Mouse (Mus musculus) kidney, embryonic 16.5 days (tissue): ENCODE measurements around the gene Acp5. TPM values are rescaled to one million over a fixed set of nuclear protein-coding genes. Genes with fewer than 3 reads are reported as not detected.

Source experiments
- ATAC-seq: fragments of 200-750 bp; cut with Nextera tagmentation; 2 replicates; pipeline ENCODE4 v1.8.0; 2017; ENCODE audit warnings: moderate TSS enrichment; ENCODE audit not compliant: low FRiP score, low TSS enrichment
- H3K27ac ChIP-seq: fragments of 300-500 bp; sonication (generic); 2 replicates; pipeline ENCODE4 v1.5.1; 2014; ENCODE audit warnings: low read length
- H3K27me3 ChIP-seq: fragments of 300-500 bp; sonication (generic); 2 replicates; pipeline ENCODE4 v1.6.1; 2014; ENCODE audit warnings: low read length, control low read depth, mixed read lengths; ENCODE audit not compliant: insufficient read depth
- H3K36me3 ChIP-seq: fragments of 300-500 bp; sonication (generic); 2 replicates; pipeline ENCODE4 v1.6.1; 2014; ENCODE audit warnings: low read length, control low read depth, mixed read lengths; ENCODE audit not compliant: insufficient read depth
- H3K4me1 ChIP-seq: fragments of 300-500 bp; sonication (generic); 2 replicates; pipeline ENCODE4 v1.6.1; 2014; ENCODE audit warnings: low read length, control low read depth, mixed read lengths; ENCODE audit not compliant: insufficient read depth
- H3K4me2 ChIP-seq: fragments of 300-500 bp; sonication (generic); replicated peaks from 2 replicates; pipeline ENCODE4 v1.6.1; 2014; ENCODE audit warnings: low read depth, low read length
- H3K4me3 ChIP-seq: fragments of 300-500 bp; sonication (generic); 2 replicates; pipeline ENCODE4 v1.5.1; 2014; ENCODE audit warnings: mild to moderate bottlenecking, low read length
- H3K9ac ChIP-seq: fragments of 300-500 bp; sonication (generic); replicated peaks from 2 replicates; pipeline ENCODE4 v1.6.1; 2014; ENCODE audit warnings: low read length
- H3K9me3 ChIP-seq: fragments of 300-500 bp; sonication (generic); 2 replicates; pipeline ENCODE4 v1.6.1; 2016; ENCODE audit warnings: low read length, control low read depth
- WGBS: fragments of 180-500 bp; shearing (Covaris S2); extraction: QIAGEN DNeasy Blood & Tissue Kit; methylation state at CpG from one replicate; pipeline ENCODE4 v1.1.7; 2014; 5-methylcytosine and 5-hydroxymethylcytosine counted together
- polyA plus RNA-seq: library from polyadenylated mRNA; unstranded; fragments of >200 nt; fragmentation: Nextera tagmentation; extraction: Ambion mirVana; gene quantifications from 2 replicates; pipeline ENCODE4 v1.2.1, GENCODE M21; 2015

The Acp5 gene
- polyA plus RNA-seq, 1 experiment from 2014 or later: 6.7 TPM

DNA sequence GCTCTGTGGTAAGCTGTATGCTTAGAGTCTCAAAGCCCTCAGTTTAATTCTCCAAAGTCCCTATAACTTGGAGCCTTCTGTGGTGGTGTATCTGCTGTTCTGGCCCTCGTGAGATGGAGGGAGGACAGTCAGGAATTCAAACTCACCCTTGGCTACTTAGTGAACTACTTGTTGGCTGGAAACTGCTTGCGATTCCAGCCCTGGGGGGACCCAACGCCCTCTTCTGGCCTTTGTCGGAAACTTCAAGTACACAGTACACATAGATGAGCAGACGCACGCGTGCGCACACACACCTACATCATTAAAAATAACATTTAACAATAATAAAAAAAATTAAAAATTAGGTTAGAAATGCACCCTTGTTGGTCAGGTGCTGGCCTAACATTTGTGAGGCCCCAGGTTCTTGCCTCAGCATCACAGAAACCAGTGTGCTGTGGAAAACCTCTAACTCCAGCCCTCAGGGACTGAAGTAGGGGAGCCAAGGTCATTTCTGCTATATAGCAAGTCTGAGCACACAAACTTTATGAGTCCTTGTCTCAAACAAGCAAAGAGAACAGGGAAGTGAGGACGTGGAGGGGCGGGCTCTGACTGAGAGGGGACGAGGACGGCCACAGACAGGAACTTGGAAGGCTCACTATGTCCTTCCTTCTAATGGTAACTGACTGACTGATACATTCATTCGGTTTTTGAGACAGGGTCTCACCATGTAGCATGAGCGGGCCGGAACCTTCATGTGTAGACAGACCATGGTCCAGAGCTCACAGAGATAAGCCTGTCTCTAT is 10.1 kb downstream of the Acp5 start:
- WGBS: 86% methylated on average over 15 of the region's 15 CpGs

DNA sequence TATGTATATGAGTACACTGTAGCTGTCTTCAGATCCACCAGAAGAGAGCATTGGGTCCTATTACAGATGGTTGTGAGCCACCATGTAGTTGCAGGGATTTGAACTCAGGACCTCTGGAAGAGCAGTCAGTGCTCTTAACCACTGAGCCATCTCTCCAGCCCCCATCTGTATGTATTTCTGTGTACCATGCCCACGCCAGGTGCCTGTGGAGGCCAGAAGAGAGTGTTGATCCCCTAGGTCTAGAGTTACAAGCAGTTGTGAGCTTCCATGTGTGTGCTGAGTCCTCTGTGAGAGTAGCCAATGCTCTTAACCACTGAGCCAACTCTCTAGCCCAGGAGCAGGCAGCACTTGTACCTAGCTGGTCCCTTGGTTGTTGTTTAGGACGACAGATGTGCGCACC is 11.3 kb downstream of the Acp5 start:
- Histone ChIP-seq H3K9me3 (no peaks in the 10 kb centered on the region), H3K4me1 (no peaks in the 10 kb centered on the region), H3K27me3 (no peaks in the 10 kb centered on the region), H3K36me3 (no peaks in the 10 kb centered on the region), H3K4me3 (no peak overlapping the region), H3K9ac (no peak overlapping the region), H3K4me2 (no peak overlapping the region), H3K27ac (no peak overlapping the region)
- ATAC-seq: no peak
- 90% methylated on average over 3 of the region's 3 CpGs for WGBS

More for the DNA sequence above, 10.1 kb downstream of the Acp5 start:
- Histone ChIP-seq H3K4me3 (no peak overlapping the region), H3K27ac (no peak overlapping the region), H3K4me2 (no peak overlapping the region), H3K4me1 (no peaks in the 10 kb centered on the region), H3K9me3 (no peaks in the 10 kb centered on the region), H3K9ac (no peak overlapping the region), H3K36me3 (no peaks in the 10 kb centered on the region), H3K27me3 (peaks cover 3% of the 10 kb centered on the region)
- no peak for ATAC-seq

DNA sequence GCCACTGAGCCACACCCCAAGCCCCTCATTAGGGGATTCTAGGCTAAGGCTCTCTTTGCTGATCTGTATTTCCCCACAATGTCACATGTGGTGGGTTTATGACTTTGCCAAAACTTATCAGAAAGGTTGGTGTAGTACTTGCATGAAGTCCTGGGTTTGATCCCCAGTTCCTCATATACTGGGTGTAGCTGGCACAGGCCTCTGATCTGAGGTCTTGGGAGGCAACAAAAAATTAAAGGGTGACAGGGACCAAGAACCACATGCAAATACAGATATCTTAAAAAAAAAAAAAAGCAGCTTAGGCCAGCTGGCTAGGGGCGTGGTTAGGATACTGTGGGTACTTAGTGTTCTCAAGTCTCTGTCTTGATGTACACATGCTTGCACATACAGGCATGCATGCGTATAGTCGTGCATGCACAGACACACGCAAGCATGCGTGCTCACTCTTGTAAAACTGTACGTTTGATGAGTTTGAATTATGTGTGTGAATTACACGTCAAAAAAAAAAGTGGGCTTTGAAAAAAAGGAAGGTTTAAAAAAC is 12.4 kb downstream of the Acp5 start:
- Histone ChIP-seq H3K9ac (no peak overlapping the region), H3K4me1 (no peaks in the 10 kb centered on the region), H3K4me2 (no peak overlapping the region), H3K9me3 (no peaks in the 10 kb centered on the region), H3K36me3 (no peaks in the 10 kb centered on the region), H3K4me3 (no peak overlapping the region), H3K27ac (no peak overlapping the region), H3K27me3 (no peaks in the 10 kb centered on the region)
- WGBS: 84% methylated on average over 7 of the region's 7 CpGs
- ATAC-seq: no peak

GRCm38 (mm10) chr9:22122005-22122404 is 13.5 kb downstream of the Acp5 start:
- H3K27me3 ChIP-seq: no peaks in the 10 kb centered on the region
- WGBS: 79% methylated on average over 3 of the region's 3 CpGs
- H3K36me3 ChIP-seq: no peaks in the 10 kb centered on the region
- 0 out of 2 replicates have a peak, but pooled peaks cover 5% of the 10 kb centered on the region for H3K4me1 ChIP-seq
- H3K4me2 ChIP-seq: no peak overlapping the region
- no peak overlapping the region for H3K4me3 ChIP-seq
- H3K27ac ChIP-seq: no peak overlapping the region
- H3K9me3 ChIP-seq: no peaks in the 10 kb centered on the region
- no peak for ATAC-seq
- H3K9ac ChIP-seq: no peak overlapping the region

DNA sequence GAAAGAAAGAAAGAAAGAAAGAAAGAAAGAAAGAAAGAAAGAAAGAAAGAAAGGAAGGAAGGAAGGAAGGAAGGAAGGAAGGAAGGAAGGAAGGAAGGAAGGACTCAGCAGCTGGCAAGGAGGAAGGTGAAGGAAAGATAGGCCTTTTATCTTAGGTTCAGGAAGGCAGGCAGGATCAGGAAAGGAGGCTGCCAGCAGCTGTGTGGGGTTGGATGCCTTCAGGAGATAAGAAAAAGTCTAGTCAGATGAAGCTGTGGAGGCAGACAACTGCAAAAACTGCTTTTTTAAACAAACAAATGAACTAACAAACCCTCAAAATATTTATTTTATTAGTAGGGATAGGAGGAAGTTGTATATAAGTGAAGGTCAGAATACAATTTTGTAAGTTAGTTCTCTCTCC is 14.0 kb downstream of the Acp5 start:
- Histone ChIP-seq H3K36me3 (no peaks in the 10 kb centered on the region), H3K9ac (no peak overlapping the region), H3K4me3 (no peak overlapping the region), H3K27ac (no peak overlapping the region), H3K4me1 (0 out of 2 replicates have a peak, but pooled peaks cover 5% of the 10 kb centered on the region), H3K4me2 (no peak overlapping the region), H3K9me3 (no peaks in the 10 kb centered on the region), H3K27me3 (no peaks in the 10 kb centered on the region)
- ATAC-seq: no peak

GRCm38 (mm10) chr9:22119543-22119942 is 16.0 kb downstream of the Acp5 start:
- WGBS: 88% methylated on average over 4 of the region's 4 CpGs
- no peak overlapping the region for H3K4me3 ChIP-seq
- H3K4me1 ChIP-seq: peaks cover 14% of the 10 kb centered on the region

DNA sequence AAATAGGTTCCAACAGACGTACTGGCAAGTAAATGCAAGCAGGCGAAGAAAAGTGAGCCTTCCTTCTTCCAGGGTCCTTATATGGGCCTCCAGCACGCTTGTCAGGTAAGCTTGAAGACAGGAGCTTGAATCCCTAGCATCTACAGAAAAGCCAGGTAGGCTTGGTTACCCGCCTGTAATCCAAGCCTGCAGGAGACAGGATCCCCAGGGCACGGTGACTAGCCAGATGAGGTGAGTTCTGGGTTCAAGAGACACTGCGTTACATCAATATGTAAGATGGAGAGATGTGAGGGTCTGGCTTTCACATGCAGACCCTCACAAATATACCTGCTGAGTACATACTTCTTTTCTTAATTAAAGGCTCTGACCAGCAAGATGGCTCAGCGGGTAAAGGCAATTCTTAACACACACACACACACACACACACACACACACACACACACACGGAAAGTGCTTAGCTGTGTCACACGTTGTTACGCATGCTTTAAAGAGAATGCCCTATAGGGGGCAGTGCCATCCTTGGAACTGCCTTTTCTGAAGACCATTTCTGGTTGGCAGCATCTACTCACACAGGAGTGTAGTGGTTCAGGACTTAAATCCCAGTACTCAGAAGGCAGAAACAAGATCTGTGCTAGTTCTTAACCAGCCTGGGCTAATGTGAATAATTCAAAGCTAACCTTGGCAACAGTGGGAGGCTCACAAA is 17.6 kb downstream of the Acp5 start:
- no peak for ATAC-seq
- Histone ChIP-seq H3K4me2 (peak overlapping the region; percentile 83), H3K4me3 (peak overlapping the region; percentile 89), H3K4me1 (peaks cover 14% of the 10 kb centered on the region), H3K9ac (peak overlapping the region; percentile 87; the same call in 1 of the 2 replicates), H3K27me3 (no peaks in the 10 kb centered on the region), H3K27ac (no peak overlapping the region), H3K36me3 (peaks cover 12% of the 10 kb centered on the region), H3K9me3 (no peaks in the 10 kb centered on the region)
- 45% methylated on average over 10 of the region's 10 CpGs for WGBS

More at GRCm38 (mm10) chr9:22119543-22119942, 16.0 kb downstream of the Acp5 start:
- Histone ChIP-seq H3K9ac (no peak overlapping the region), H3K27ac (no peak overlapping the region), H3K27me3 (no peaks in the 10 kb centered on the region), H3K4me2 (no peak overlapping the region), H3K9me3 (no peaks in the 10 kb centered on the region), H3K36me3 (no peaks in the 10 kb centered on the region)
- no peak for ATAC-seq

GRCm38 (mm10) chr9:22116740-22117426 is 18.6 kb downstream of the Acp5 start, which contains the start of gene Elof1:
Gene Elof1, minus strand, starts transcription at chr9:22117172.
- WGBS: 0% methylated on average over 52 of the region's 52 CpGs
- H3K9ac ChIP-seq: peak within 1 kb of the TSS; percentile 87
- no peaks in the 10 kb centered on the region for H3K27me3 ChIP-seq
- H3K4me2 ChIP-seq: peak within 1 kb of the TSS; percentile 83
- peak within 1 kb of the TSS; percentile 89 for H3K4me3 ChIP-seq
- peaks cover 14% of the 10 kb centered on the region for H3K4me1 ChIP-seq
- no peaks in the 10 kb centered on the region for H3K9me3 ChIP-seq
- peak; percentile 96 for ATAC-seq
- H3K36me3 ChIP-seq: peaks cover 21% of the 10 kb centered on the region
- peak within 1 kb of the TSS; percentile 43; the same call in 1 of the 2 replicates for H3K27ac ChIP-seq

DNA sequence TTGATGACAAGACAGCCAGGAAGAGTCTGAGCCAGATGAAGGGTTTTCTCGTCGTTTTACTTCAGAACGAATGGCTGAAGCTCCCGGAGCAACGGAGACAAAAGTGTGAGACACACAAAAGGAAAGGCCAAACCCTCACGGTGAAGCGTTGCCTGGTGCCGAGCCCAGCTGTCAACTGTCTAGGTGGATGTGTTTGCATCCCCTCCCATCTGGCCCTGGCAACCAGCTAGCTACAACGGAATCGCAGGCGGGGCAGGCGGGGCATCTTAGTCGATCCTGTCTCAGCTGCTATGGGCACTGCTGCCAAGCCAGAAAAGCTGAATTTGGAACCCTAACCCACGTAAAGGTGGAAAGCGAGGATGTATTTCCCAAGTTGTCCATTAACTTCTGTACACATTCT is 19.4 kb downstream of the Acp5 start:
- no peak overlapping the region for H3K27ac ChIP-seq
- WGBS: 21% methylated on average over 15 of the region's 15 CpGs

More for the DNA sequence above, 19.4 kb downstream of the Acp5 start:
- Histone ChIP-seq H3K36me3 (peaks cover 27% of the 10 kb centered on the region), H3K4me3 (peak overlapping the region; percentile 89), H3K4me2 (peak overlapping the region; percentile 83), H3K9ac (peak overlapping the region; percentile 87), H3K9me3 (no peaks in the 10 kb centered on the region), H3K27me3 (no peaks in the 10 kb centered on the region), H3K4me1 (peaks cover 14% of the 10 kb centered on the region)
- ATAC-seq: no peak
